ENCODE assay signal across 15 mouse cellular contexts in genomic region chr10:63978535-63978934, GRCm38 (mm10). TPM values are rescaled to one million over a fixed set of nuclear protein-coding genes. Genes with fewer than 3 reads are reported as not detected.
DNase-seq lines count a peak whose midpoint lies in the region; ATAC-seq and TF ChIP-seq lines count a peak whose summit lies in the region.
"Had no signal": no experiment of that assay in that cellular context is flagged by ENCODE, and none has a peak within 500 bp of the region (broad histone marks: within the 10 kb centered on the region; RNA-seq: fewer than 3 reads in every experiment).

No protein-coding gene starts in this region.

- H3K9ac ChIP-seq in midbrain, embryonic 11.5 days (ENCODE audit: low read length), result no peak overlapping the region
- H3K9ac ChIP-seq in limb, embryonic 15.5 days, result no peak overlapping the region
- H3K9ac ChIP-seq: intestine, embryonic 15.5 days; liver, embryonic 12.5 days had no signal

- H3K4me2 ChIP-seq in midbrain, embryonic 11.5 days, result no peak overlapping the region; the same call in 1 of the 2 replicates
- peak overlapping the region; percentile 36; the same call in 1 of the 2 replicates for H3K4me2 ChIP-seq in limb, embryonic 15.5 days
- H3K4me2 ChIP-seq: liver, embryonic 12.5 days had no signal

- intact Hi-C loops in gastrocnemius, adult 2 months (cut with DNase I), result no loop called here
- intact Hi-C loops in left cerebral cortex, postnatal 36 days (cut with DNase I), result no loop called here

- no peak for TF ChIP-seq CTCF in gastrocnemius, adult 2 months (IDR thresholded peaks at IDR 0.05)

- WGBS in midbrain, embryonic 11.5 days, result 41% methylated on average over 3 of the region's 3 CpGs
- 49% methylated on average over 3 of the region's 3 CpGs for WGBS in midbrain, embryonic 10.5 days
- 41% methylated on average over 3 of the region's 3 CpGs for WGBS in limb, embryonic 15.5 days

- no peaks in the 10 kb centered on the region for H3K9me3 ChIP-seq in midbrain, embryonic 11.5 days (ENCODE audit: control insufficient read depth, low read length)
- no peaks in the 10 kb centered on the region for H3K9me3 ChIP-seq in midbrain, embryonic 10.5 days (replicated peaks)
- no peaks in the 10 kb centered on the region for H3K9me3 ChIP-seq in limb, embryonic 15.5 days
- H3K9me3 ChIP-seq: intestine, embryonic 15.5 days had no signal

- peak overlapping the region; percentile 62 for H3K4me3 ChIP-seq in gastrocnemius, adult 2 months
- no peak overlapping the region for H3K4me3 ChIP-seq in midbrain, embryonic 11.5 days (ENCODE audit: low read depth, low read length)
- H3K4me3 ChIP-seq in midbrain, embryonic 10.5 days, result no peak overlapping the region
- H3K4me3 ChIP-seq in limb, embryonic 15.5 days, result no peak overlapping the region
- H3K4me3 ChIP-seq: liver, embryonic 12.5 days had no signal

- peak; percentile 93 for ATAC-seq in midbrain, embryonic 11.5 days (ENCODE audit: low FRiP score)
- ATAC-seq in limb, embryonic 15.5 days (ENCODE audit: insufficient number of reproducible peaks, low FRiP score, low TSS enrichment, low read depth), result no peak
- ATAC-seq: intestine, embryonic 15.5 days; liver, embryonic 12.5 days had no signal

- no peaks in the 10 kb centered on the region for H3K36me3 ChIP-seq in midbrain, embryonic 11.5 days (ENCODE audit: control insufficient read depth, insufficient read depth, low read length)
- H3K36me3 ChIP-seq in midbrain, embryonic 10.5 days, result no peaks in the 10 kb centered on the region
- no peaks in the 10 kb centered on the region for H3K36me3 ChIP-seq in limb, embryonic 15.5 days
- H3K36me3 ChIP-seq: intestine, embryonic 15.5 days; liver, embryonic 12.5 days had no signal

- no peaks in the 10 kb centered on the region for H3K27me3 ChIP-seq in midbrain, embryonic 11.5 days (ENCODE audit: control insufficient read depth, insufficient read depth, low read length)
- no peaks in the 10 kb centered on the region for H3K27me3 ChIP-seq in midbrain, embryonic 10.5 days (ENCODE audit: low read depth, poor library complexity, severe bottlenecking)
- no peaks in the 10 kb centered on the region for H3K27me3 ChIP-seq in limb, embryonic 15.5 days
- H3K27me3 ChIP-seq: intestine, embryonic 15.5 days; liver, embryonic 12.5 days had no signal

- no peak overlapping the region for H3K27ac ChIP-seq in gastrocnemius, adult 2 months
- no peak overlapping the region; the same call in 1 of the 2 replicates for H3K27ac ChIP-seq in midbrain, embryonic 11.5 days (ENCODE audit: low read depth, low read length)
- no peak overlapping the region for H3K27ac ChIP-seq in midbrain, embryonic 10.5 days (replicated peaks)
- H3K27ac ChIP-seq in limb, embryonic 15.5 days, result no peak overlapping the region
- H3K27ac ChIP-seq: intestine, embryonic 15.5 days; liver, embryonic 12.5 days had no signal

- H3K4me1 ChIP-seq in midbrain, embryonic 11.5 days (ENCODE audit: control insufficient read depth, insufficient read depth, low read length), result peaks cover 5% of the 10 kb centered on the region; the same call in 1 of the 2 replicates
- peaks cover 14% of the 10 kb centered on the region for H3K4me1 ChIP-seq in midbrain, embryonic 10.5 days
- 0 out of 2 replicates have a peak, but pooled peaks cover 2% of the 10 kb centered on the region for H3K4me1 ChIP-seq in limb, embryonic 15.5 days
- H3K4me1 ChIP-seq: liver, embryonic 12.5 days had no signal

- DNase-seq in gastrocnemius, adult 2 months, result no peak
- DNase-seq in gastrocnemius, postnatal 25 days, result no peak
- DNase-seq in midbrain, embryonic 11.5 days (ENCODE audit: low spot score, missing footprints), result no peak
- DNase-seq in midbrain, embryonic 10.5 days (ENCODE audit: low spot score), result no peak
- DNase-seq in spleen, adult 12 weeks (ENCODE audit: low spot score), result no peak
- no peak for DNase-seq in left cerebral cortex, postnatal 36 days (ENCODE audit: low spot score in 2 of 2)
- DNase-seq in thymus, postnatal 25 days, result no peak
- DNase-seq: adrenal gland, postnatal 14 days; cerebellum, adult 2 months had no signal

RNA-seq across cellular contexts. Expression of gene Gm10118, which starts 51.3 kb away (rescaled TPM):
- not detected for total RNA-seq in gastrocnemius, adult 2 months (2021)
- total RNA-seq in gastrocnemius, postnatal 25 days (2021), result not detected
- 0.07 and 0.12 TPM in 2 replicates for polyA plus RNA-seq in midbrain, embryonic 11.5 days (2014; fragmentation: Nextera tagmentation; extraction: Ambion mirVana)
- not detected in 2 replicates for polyA plus RNA-seq in midbrain, embryonic 10.5 days (2016; fragmentation: Nextera tagmentation; extraction: Ambion mirVana)
- 0.09 and 0.14 TPM in 2 replicates for polyA plus RNA-seq in limb, embryonic 15.5 days (2015; fragmentation: Nextera tagmentation; extraction: Ambion mirVana)
- 10 to 100 TPM in 1 of 2 experiments, 1 to 10 TPM in 1; 5.9 to 10.4 TPM for total RNA-seq in left cerebral cortex, postnatal 36 days (2021)
- total RNA-seq: adrenal gland, postnatal 14 days; gastrocnemius, postnatal 4 days; megakaryocyte, adult 5-6 weeks had no signal
- polyA plus RNA-seq: C2C12; liver, embryonic 12.5 days had no signal

Comparison
In these comparisons a context has a peak if more than half of its experiments do, and no peak if none do; other contexts are left out.
1. RNA of gene Gm10118, which starts 51.3 kb away (total RNA-seq): 5.9 to 10.4 TPM in left cerebral cortex, postnatal 36 days; not detected in gastrocnemius, adult 2 months and not detected in gastrocnemius, postnatal 25 days; every median in the first group is over 4 times any median in the second.